Mouse (Mus musculus) neural tube, embryonic 14.5 days (tissue): Measurements from ENCODE around the gene Mageb18. TPM values are rescaled to one million over a fixed set of nuclear protein-coding genes. Genes with fewer than 3 reads are reported as not detected.
"Not testable (repeated sequence)": the region's sequence is repeated elsewhere in the genome, so short reads cannot be mapped to it uniquely, and the experiment has no call there.

ENCODE experiments used
- ATAC-seq: fragments of 200-750 bp; cut with Nextera tagmentation; 2 replicates; pipeline ENCODE4 v1.8.0; 2017; ENCODE audit warnings: low read depth, mild to moderate bottlenecking, moderate TSS enrichment, moderate library complexity
- H3K27ac ChIP-seq: fragments of 300-500 bp; sonication (generic); 2 replicates; pipeline ENCODE4 v1.5.1; 2014; ENCODE audit warnings: low read depth, mild to moderate bottlenecking, control low read depth, low read length, moderate library complexity, mixed read lengths
- H3K27me3 ChIP-seq: fragments of 300-500 bp; sonication (generic); 2 replicates; pipeline ENCODE4 v1.6.1; 2014; ENCODE audit warnings: low read length; ENCODE audit not compliant: control insufficient read depth, insufficient read depth
- H3K36me3 ChIP-seq: fragments of 300-500 bp; sonication (generic); 2 replicates; pipeline ENCODE4 v1.6.1; 2014; ENCODE audit warnings: low read length, mixed read lengths; ENCODE audit not compliant: control insufficient read depth, insufficient read depth
- H3K4me1 ChIP-seq: fragments of 300-500 bp; sonication (generic); 2 replicates; pipeline ENCODE4 v1.6.1; 2014; ENCODE audit warnings: low read length; ENCODE audit not compliant: control insufficient read depth, insufficient read depth
- H3K4me2 ChIP-seq: fragments of 300-500 bp; sonication (generic); 2 replicates; pipeline ENCODE4 v1.6.1; 2014; ENCODE audit warnings: mild to moderate bottlenecking, low read depth, low read length, control low read depth
- H3K4me3 ChIP-seq: fragments of 300-500 bp; sonication (generic); 2 replicates; pipeline ENCODE4 v1.5.1; 2014; ENCODE audit warnings: low read depth, low read length, control low read depth, mixed read lengths
- H3K9ac ChIP-seq: fragments of 300-500 bp; sonication (generic); replicated peaks from 2 replicates; pipeline ENCODE4 v1.6.1; 2014; ENCODE audit warnings: low read depth, mild to moderate bottlenecking, control low read depth, low read length, mixed read lengths
- H3K9me3 ChIP-seq: fragments of 300-500 bp; sonication (generic); 2 replicates; pipeline ENCODE4 v1.6.1; 2016; ENCODE audit warnings: low read length; ENCODE audit not compliant: control insufficient read depth
- WGBS: fragments of 180-500 bp; shearing (Covaris S2); extraction: QIAGEN DNeasy Blood & Tissue Kit; methylation state at CpG from one replicate; pipeline ENCODE4 v1.1.7; 2014; 5-methylcytosine and 5-hydroxymethylcytosine counted together
- polyA plus RNA-seq: library from polyadenylated mRNA; unstranded; fragments of >200 nt; fragmentation: Nextera tagmentation; extraction: Ambion mirVana; gene quantifications from 2 replicates; pipeline ENCODE4 v1.2.1, GENCODE M21; 2014

Gene Mageb18
- polyA plus RNA-seq = not detected in 2 replicates

- Histone ChIP-seq H3K27me3 (no peaks in the 10 kb centered on the region), H3K9ac (no peak within 1 kb of the TSS), H3K4me1 (no peaks in the 10 kb centered on the region), H3K27ac (no peak within 1 kb of the TSS), H3K4me3 (no peak within 1 kb of the TSS), H3K36me3 (no peaks in the 10 kb centered on the region), H3K4me2 (no peak within 1 kb of the TSS), H3K9me3 (no peaks in the 10 kb centered on the region)
- ATAC-seq = no peak
- 70% methylated on average over 1 of the region's 1 CpGs for WGBS
These were observed at the start of gene Mageb18 for GRCm38 (mm10) chrX:92599472-92599871. Gene Mageb18 (minus strand): TSS chrX:92599572.

GRCm38 (mm10) chrX:92612788-92613187, 13.4 kb upstream of the Mageb18 start:
- 90% methylated on average over 3 of the region's 3 CpGs for WGBS
- no peak for ATAC-seq
- no peak overlapping the region for H3K4me3 ChIP-seq
- H3K4me2 ChIP-seq = no peak overlapping the region
- H3K27me3 ChIP-seq = no peaks in the 10 kb centered on the region
- no peaks in the 10 kb centered on the region for H3K4me1 ChIP-seq
- no peaks in the 10 kb centered on the region for H3K36me3 ChIP-seq
- H3K9me3 ChIP-seq = no peaks in the 10 kb centered on the region
- H3K9ac ChIP-seq = no peak overlapping the region
- H3K27ac ChIP-seq = no peak overlapping the region

- ATAC-seq = no peak
- Histone ChIP-seq H3K27me3 (no peaks in the 10 kb centered on the region), H3K9ac (no peak overlapping the region), H3K9me3 (no peaks in the 10 kb centered on the region), H3K27ac (no peak overlapping the region), H3K36me3 (no peaks in the 10 kb centered on the region), H3K4me3 (no peak overlapping the region), H3K4me2 (no peak overlapping the region), H3K4me1 (no peaks in the 10 kb centered on the region)
- WGBS = 79% methylated on average over 3 of the region's 3 CpGs
These were observed 11.1 kb upstream of the Mageb18 start for GRCm38 (mm10) chrX:92610466-92610865.

GRCm38 (mm10) chrX:92597324-92597723, 2.0 kb downstream of the Mageb18 start:
- no peak overlapping the region for H3K9ac ChIP-seq
- no peak overlapping the region for H3K4me3 ChIP-seq
- H3K36me3 ChIP-seq = no peaks in the 10 kb centered on the region
- ATAC-seq = peak; percentile 58; the same call in 1 of the 2 replicates
- H3K4me2 ChIP-seq = no peak overlapping the region
- H3K4me1 ChIP-seq = no peaks in the 10 kb centered on the region
- H3K27ac ChIP-seq = no peak overlapping the region
- H3K9me3 ChIP-seq = no peaks in the 10 kb centered on the region
- H3K27me3 ChIP-seq = no peaks in the 10 kb centered on the region
- 31% methylated on average over 4 of the region's 4 CpGs for WGBS

- no peak for ATAC-seq
- no peak overlapping the region for H3K4me2 ChIP-seq
- H3K9me3 ChIP-seq = no peaks in the 10 kb centered on the region
- no peaks in the 10 kb centered on the region for H3K27me3 ChIP-seq
- H3K4me3 ChIP-seq = no peak overlapping the region
- H3K9ac ChIP-seq = no peak overlapping the region
- no peak overlapping the region for H3K27ac ChIP-seq
- H3K36me3 ChIP-seq = no peaks in the 10 kb centered on the region
- WGBS = 91% methylated on average over 1 of the region's 1 CpGs
- no peaks in the 10 kb centered on the region for H3K4me1 ChIP-seq
These were observed 71.5 kb downstream of the Mageb18 start for GRCm38 (mm10) chrX:92527826-92528225.

GRCm38 (mm10) chrX:92498254-92498653, 101.1 kb downstream of the Mageb18 start:
- Histone ChIP-seq H3K4me3 (no peak overlapping the region), H3K27me3 (no peaks in the 10 kb centered on the region), H3K9ac (no peak overlapping the region), H3K4me2 (no peak overlapping the region), H3K9me3 (no peaks in the 10 kb centered on the region), H3K27ac (no peak overlapping the region), H3K36me3 (no peaks in the 10 kb centered on the region), H3K4me1 (no peaks in the 10 kb centered on the region)
- WGBS = 41% methylated on average over 1 of the region's 1 CpGs
- no peak for ATAC-seq

- not testable (repeated sequence) for H3K9ac ChIP-seq, H3K4me1 ChIP-seq, H3K36me3 ChIP-seq, ATAC-seq, H3K4me3 ChIP-seq, H3K27ac ChIP-seq, H3K4me2 ChIP-seq, H3K9me3 ChIP-seq, H3K27me3 ChIP-seq
- 86% methylated on average over 4 of the region's 4 CpGs for WGBS
These were observed 109.7 kb downstream of the Mageb18 start, which contains the start of gene Gm5941 for GRCm38 (mm10) chrX:92489649-92490048. Gene Gm5941 (plus strand): TSS chrX:92489949.

GRCm38 (mm10) chrX:92464773-92465172, 134.6 kb downstream of the Mageb18 start:
- H3K4me2 ChIP-seq = no peak overlapping the region
- no peak overlapping the region for H3K4me3 ChIP-seq
- 61% methylated on average over 4 of the region's 4 CpGs for WGBS

GRCm38 (mm10) chrX:92460496-92460895, 138.9 kb downstream of the Mageb18 start:
- no peaks in the 10 kb centered on the region for H3K4me1 ChIP-seq
- WGBS = 33% methylated on average over 3 of the region's 3 CpGs
- no peaks in the 10 kb centered on the region for H3K27me3 ChIP-seq
- H3K4me2 ChIP-seq = no peak overlapping the region
- H3K27ac ChIP-seq = no peak overlapping the region
- no peaks in the 10 kb centered on the region for H3K36me3 ChIP-seq
- H3K4me3 ChIP-seq = no peak overlapping the region
- H3K9ac ChIP-seq = no peak overlapping the region
- no peaks in the 10 kb centered on the region for H3K9me3 ChIP-seq
- ATAC-seq = no peak

More at GRCm38 (mm10) chrX:92464773-92465172, 134.6 kb downstream of the Mageb18 start:
- H3K27me3 ChIP-seq = no peaks in the 10 kb centered on the region
- no peak for ATAC-seq
- no peaks in the 10 kb centered on the region for H3K4me1 ChIP-seq
- H3K9me3 ChIP-seq = no peaks in the 10 kb centered on the region
- no peak overlapping the region for H3K9ac ChIP-seq
- no peaks in the 10 kb centered on the region for H3K36me3 ChIP-seq
- H3K27ac ChIP-seq = no peak overlapping the region
